Mouse (Mus musculus) frontal cortex, postnatal 36 days (tissue): ENCODE measurements around the gene Pcyt1b.

ENCODE experiments used
- DNase-seq, 2 experiments: peaks; one replicate each; pipeline ENCODE4 v3.0.0; 2022; ENCODE audit warnings: low spot score in 2 of 2

Gene Pcyt1b

DNA sequence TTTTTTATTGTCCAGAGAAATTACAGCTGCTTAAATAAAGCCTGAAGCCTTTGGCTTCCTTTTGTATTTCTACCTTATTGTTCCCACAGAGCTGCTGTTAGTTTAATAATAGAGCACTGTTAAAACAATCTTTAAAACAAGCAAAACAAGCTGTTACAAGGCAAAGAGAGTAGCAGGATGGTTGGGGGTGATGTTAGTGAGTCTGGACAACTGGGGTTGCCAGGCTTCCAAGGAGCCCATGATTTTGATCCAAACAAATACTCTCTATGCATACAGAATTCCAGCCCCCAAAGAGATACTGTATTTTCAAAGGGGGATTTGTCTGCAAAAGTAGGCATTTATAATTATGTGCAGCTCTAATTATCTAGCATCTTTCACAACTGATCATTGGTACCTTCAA lies 77.7 kb downstream of the Pcyt1b start:
- no peak for DNase-seq

DNA sequence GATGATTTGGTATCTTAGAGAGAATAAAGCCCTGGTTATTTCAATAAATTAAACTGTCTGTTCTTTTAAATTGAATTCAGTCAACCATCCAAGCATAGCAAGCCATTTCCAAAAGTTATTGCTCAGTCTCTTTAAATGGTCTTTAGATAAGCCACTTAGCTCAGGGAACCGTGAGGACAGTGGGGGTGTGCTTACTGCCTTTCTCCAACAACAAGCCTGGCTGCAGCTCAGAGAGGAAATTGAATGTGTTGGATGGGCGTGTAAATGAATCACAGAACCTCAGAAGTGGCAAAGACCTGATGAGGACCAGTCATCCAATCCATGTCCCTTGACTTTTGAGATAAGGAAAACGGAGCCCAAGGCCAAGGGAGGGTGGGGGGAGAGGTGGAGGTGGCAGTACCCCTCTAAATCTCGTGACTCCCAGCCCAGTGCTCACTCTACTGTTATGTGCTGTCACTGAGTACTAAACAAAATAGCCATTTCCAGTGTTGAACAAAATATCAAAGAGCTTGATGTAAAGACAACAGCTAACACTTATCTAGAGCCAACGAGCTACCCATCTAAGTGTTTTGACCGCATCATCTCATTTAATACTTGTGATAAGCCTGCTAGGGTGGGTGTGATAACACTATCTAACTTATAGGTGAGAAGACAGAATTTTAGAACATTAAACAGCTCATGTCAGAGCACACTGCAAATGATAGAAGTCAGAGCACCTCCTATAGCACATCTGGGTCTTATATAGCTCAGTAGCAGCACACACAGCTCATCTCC lies 78.5 kb downstream of the Pcyt1b start:
- DNase-seq = no peak

DNA sequence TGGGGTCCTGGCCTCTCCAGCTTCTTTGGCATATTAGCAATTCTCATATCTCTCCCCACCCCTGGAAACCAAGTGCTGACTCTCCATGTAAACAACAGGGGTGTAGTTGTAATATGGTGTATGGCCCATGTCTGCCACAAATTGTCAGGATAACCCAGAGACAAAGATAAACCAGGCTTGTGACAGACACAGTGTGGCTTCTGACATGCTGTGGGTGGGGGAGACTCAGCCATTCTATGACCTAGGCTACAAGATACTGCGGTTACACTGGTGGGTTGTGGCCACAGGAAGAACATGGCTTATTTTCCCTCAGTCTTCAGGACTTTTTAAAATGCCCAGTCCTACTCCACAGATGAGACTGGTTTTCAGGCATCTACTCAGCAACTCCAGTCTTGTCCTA lies 94.5 kb downstream of the Pcyt1b start:
- DNase-seq = no peak

DNA sequence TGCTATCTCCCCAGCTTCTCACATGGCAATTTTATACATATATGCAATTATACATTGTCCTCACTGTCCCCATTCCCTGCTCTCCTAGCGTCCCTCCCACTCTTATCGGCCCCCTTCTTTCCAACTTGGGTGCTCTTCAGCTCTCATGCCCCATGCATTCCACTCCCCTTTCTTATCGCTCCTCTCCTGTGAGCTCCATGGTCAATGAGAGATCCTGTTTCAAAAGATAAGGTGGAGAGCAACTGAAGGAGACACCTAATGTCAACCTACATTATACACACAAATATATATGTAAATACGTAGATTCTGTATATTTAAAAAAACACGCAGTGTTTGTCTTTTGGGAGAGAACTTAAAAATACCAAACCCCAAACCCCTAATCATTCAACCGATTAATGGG lies 95.9 kb downstream of the Pcyt1b start:
- DNase-seq = no peak

DNA sequence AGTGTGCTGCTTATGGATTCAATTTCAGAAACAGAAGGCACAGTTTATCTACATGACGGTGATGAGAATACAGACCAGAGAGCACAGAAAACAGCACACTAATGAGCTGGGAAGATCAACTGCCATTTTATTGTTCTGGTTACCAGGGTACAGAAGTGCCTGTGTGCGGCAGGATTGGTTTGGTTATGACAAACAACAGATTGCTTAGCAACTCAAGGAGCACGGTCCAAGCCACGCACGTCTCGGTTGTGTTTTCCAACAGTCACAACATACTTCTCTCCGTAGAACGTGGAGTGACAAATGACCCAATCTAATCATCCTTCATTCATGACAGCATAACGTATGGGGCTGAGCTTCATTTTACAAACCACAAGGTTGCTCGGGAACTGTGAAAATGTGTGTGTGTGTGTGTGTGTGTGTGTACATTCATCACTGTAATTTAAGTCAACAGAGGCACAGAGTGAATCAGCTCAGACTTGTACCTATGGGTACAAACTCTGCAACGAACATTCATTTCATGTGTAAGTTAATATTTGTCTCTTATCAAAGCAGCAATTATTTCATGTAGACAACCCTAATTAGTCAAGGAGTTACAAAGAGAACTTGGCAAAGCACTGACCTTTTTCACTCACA lies 100.7 kb downstream of the Pcyt1b start:
- no peak for DNase-seq

DNA sequence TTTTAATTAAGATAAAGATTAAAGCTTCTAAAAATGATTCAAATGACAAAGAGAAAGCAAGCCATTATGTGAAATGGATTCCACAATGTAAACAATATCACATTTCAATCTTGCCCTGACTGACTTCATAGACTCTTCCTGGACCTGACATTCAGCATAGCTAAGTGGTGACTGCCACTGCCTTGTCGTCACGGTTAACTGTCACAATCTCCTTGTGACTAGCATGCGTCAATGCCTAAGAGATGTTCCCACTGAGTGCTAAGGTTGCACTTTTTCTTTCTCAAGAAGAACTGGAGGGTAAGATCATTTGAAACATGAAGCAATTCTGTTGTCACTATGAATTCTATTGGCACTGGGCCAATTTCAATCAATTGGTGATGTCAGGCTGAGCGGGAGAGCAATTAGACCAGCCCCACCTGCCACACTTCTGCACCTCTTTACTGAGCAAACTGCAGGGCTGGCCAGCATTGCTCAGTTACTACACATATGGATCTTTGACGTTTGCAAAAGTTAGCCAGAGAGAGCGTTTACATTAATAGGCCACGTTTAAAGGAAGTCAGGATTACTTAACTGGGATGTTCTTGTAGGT lies 102.3 kb downstream of the Pcyt1b start:
- DNase-seq = no peak

DNA sequence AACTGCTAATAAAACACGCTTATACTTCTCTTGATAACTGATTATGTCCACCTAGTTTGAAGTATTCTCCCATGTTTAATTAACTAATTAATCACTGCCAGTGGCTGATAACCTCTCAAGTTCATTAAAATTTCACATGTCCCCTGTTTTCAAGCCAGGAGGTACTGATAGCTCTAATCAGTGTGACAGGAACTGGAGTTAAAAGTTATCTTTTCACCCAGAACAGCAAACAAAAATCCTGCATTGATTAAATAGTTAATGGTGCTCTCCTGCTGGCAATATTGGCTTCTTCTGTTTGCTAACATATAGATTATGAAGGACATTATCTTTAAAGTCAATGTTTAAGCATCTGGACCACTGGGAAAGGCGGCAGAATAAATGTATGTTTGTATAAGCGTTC lies 106.1 kb downstream of the Pcyt1b start:
- no peak for DNase-seq

DNA sequence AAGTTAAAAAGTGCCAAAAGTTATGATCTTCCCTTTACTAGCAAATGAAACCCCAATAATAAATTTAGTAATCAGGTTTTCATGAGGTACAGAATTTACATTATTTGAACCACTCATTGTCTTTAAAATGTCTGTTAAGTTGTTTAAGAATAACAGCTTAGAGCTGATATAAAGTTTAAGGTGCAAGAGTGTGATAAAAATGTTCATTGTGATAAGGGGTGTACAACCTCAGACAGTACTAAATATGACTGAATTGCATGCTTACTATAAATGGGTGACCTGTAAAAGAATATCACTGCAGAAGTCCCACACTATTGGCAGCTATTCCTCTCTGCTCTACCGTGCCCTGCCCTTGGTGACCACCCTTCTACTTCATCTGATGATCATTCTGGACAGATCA lies 134.9 kb downstream of the Pcyt1b start:
- no peak for DNase-seq

DNA sequence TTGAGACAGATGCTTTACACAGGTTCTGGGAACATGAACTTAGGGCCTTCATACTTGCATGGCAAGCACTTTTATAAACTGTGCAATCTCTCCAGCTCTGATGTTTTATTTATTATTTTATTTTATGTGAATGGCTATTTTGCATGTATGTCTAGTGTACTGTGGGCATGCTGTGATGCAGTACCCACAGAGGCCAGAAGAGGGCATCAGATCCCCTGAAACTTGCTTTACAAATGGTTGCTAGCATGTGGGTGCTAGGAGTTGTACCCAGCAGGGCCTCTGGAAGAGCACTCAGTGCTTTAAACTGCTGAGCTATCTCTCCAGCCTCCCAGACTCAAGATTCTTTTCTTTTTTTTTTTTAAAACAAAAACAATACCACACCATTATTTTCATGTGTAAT lies 138.5 kb downstream of the Pcyt1b start:
- DNase-seq = peak in 1 of 2 experiments; percentile 22
